Mouse (Mus musculus): ENCODE measurements around the gene Plod1. TPM values are rescaled to one million over a fixed set of nuclear protein-coding genes. Genes with fewer than 3 reads are reported as not detected.

Gene Plod1
- polyA plus RNA-seq, 1 experiment from 2014 or later = 28.2 TPM

DNA sequence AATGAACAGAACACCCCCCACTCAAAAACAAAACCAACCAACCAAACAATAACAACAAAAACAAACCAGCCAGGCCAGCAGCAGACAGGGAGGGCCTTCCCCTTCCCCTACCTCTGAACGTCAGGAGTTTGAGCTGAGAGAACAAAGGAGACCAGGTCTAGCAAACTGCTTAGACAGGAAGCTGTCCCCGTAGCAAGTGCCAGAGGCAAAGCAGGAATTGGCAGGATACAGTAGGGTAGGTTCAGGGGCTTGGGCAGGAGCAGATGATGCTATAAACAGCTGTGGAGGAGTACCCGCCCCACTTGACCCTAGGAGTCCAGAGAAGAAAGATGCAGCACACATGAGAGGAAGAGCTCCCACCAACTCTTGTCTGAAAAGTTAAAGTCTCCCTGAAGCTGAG is 2.4 kb downstream of the Plod1 start:
- Histone ChIP-seq H3K4me3 (ENCODE audit: low read depth, low read length) (no peak overlapping the region), H3K9me3 (ENCODE audit: control insufficient read depth, low read length) (no peaks in the 10 kb centered on the region), H3K4me1 (replicated peaks; ENCODE audit: control insufficient read depth, insufficient read depth, low read length) (no peaks in the 10 kb centered on the region), H3K36me3 (ENCODE audit: control insufficient read depth, insufficient read depth, low read length) (no peaks in the 10 kb centered on the region), H3K27ac (ENCODE audit: low read depth, low read length) (no peak overlapping the region), H3K27me3 (ENCODE audit: control insufficient read depth, insufficient read depth, low read length) (no peaks in the 10 kb centered on the region), H3K4me2 (replicated peaks; ENCODE audit: low read depth, low read length) (no peak overlapping the region), H3K9ac (ENCODE audit: low read depth, low read length) (no peak overlapping the region)
- 49% methylated on average over 3 of the region's 3 CpGs for WGBS
- ATAC-seq (ENCODE audit: low FRiP score) = no peak
- DNase-seq (ENCODE audit: low spot score) = no peak

DNA sequence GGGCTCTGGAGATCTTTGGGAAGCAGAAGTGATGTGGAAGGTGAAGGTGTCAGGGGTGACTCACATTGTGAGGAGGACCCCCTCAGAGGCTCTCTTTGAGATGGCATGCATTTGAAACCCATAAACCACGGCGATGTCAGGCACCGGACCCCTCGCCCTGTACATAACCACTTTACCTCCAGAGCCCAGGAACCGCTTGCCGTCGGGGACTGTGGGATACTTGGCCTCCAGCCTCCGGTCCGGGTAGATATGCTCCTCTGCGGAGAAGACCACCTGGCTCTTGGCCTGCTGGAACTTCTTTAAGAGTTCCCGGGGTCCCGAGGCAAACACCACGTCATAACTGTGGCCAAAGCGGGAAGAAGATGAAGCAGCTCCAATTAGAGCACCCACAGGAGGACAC is 5.6 kb downstream of the Plod1 start:
- ATAC-seq (ENCODE audit: low FRiP score) (no peak), DNase-seq (ENCODE audit: low spot score) (no peak)
- H3K4me1 ChIP-seq (replicated peaks; ENCODE audit: control insufficient read depth, insufficient read depth, low read length) = no peaks in the 10 kb centered on the region
- H3K27ac ChIP-seq (ENCODE audit: low read depth, low read length) = no peak overlapping the region
- no peaks in the 10 kb centered on the region for H3K27me3 ChIP-seq (ENCODE audit: control insufficient read depth, insufficient read depth, low read length)
- no peaks in the 10 kb centered on the region for H3K9me3 ChIP-seq (ENCODE audit: control insufficient read depth, low read length)
- H3K4me2 ChIP-seq (replicated peaks; ENCODE audit: low read depth, low read length) = no peak overlapping the region
- H3K4me3 ChIP-seq (ENCODE audit: low read depth, low read length) = no peak overlapping the region
- H3K9ac ChIP-seq (ENCODE audit: low read depth, low read length) = no peak overlapping the region
- H3K36me3 ChIP-seq (ENCODE audit: control insufficient read depth, insufficient read depth, low read length) = no peaks in the 10 kb centered on the region
- 97% methylated on average over 14 of the region's 14 CpGs for WGBS

DNA sequence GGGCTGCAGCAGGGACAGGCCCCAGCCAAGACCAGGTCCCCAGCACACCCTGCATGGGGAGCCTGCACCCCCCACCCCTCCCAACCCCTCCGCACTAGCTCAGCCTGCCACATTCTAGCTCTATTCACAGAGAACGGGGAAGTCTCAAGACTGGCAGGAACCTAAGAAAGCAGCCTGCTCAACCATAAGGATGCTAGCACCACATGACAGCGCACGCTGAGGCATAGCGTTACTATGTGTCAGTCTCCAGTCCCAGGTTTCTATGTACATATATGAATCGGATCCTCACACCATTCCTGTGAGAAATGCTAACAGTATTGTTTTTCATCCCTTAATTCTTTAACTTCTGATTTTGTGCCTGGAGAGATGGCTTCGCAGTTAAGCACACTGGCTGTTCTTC is 8.0 kb downstream of the Plod1 start:
- no peaks in the 10 kb centered on the region for H3K4me1 ChIP-seq (replicated peaks; ENCODE audit: control insufficient read depth, insufficient read depth, low read length)
- 65% methylated on average over 7 of the region's 7 CpGs for WGBS
- no peaks in the 10 kb centered on the region for H3K9me3 ChIP-seq (ENCODE audit: control insufficient read depth, low read length)
- no peak overlapping the region for H3K9ac ChIP-seq (ENCODE audit: low read depth, low read length)
- H3K4me3 ChIP-seq (ENCODE audit: low read depth, low read length) = no peak overlapping the region
- H3K27me3 ChIP-seq (ENCODE audit: control insufficient read depth, insufficient read depth, low read length) = no peaks in the 10 kb centered on the region
- ATAC-seq (ENCODE audit: low FRiP score) (no peak), DNase-seq (ENCODE audit: low spot score) (no peak)
- no peaks in the 10 kb centered on the region for H3K36me3 ChIP-seq (ENCODE audit: control insufficient read depth, insufficient read depth, low read length)
- H3K4me2 ChIP-seq (replicated peaks; ENCODE audit: low read depth, low read length) = no peak overlapping the region
- H3K27ac ChIP-seq (ENCODE audit: low read depth, low read length) = no peak overlapping the region

DNA sequence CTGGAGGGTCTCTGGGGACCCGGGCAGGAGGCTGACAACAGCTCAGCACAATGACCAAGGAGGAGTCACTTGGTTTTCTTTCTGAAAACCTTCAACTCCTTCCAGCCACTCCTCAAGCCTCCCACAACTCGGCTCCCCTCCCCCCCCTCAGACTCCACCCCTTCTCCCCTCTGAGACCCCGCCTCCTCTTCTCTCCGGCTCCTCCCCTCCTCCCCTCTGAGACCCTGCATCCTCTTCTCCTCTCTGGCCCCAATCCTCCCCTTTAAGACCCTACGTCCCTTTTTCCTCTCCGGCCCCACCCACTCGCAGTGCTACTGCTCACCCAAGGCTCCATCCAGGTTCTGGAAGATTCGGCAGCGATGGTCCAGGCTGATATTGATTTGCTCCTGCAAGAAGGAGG is 8.4 kb downstream of the Plod1 start:
- H3K27me3 ChIP-seq (ENCODE audit: control insufficient read depth, insufficient read depth, low read length) = no peaks in the 10 kb centered on the region
- no peak overlapping the region for H3K9ac ChIP-seq (ENCODE audit: low read depth, low read length)
- peak; percentile 35 for DNase-seq (ENCODE audit: low spot score)
- no peak overlapping the region for H3K27ac ChIP-seq (ENCODE audit: low read depth, low read length)
- H3K4me1 ChIP-seq (replicated peaks; ENCODE audit: control insufficient read depth, insufficient read depth, low read length) = no peaks in the 10 kb centered on the region
- H3K4me3 ChIP-seq (ENCODE audit: low read depth, low read length) = no peak overlapping the region
- ATAC-seq (ENCODE audit: low FRiP score) = no peak
- H3K4me2 ChIP-seq (replicated peaks; ENCODE audit: low read depth, low read length) = no peak overlapping the region
- no peaks in the 10 kb centered on the region for H3K9me3 ChIP-seq (ENCODE audit: control insufficient read depth, low read length)
- no peaks in the 10 kb centered on the region for H3K36me3 ChIP-seq (ENCODE audit: control insufficient read depth, insufficient read depth, low read length)
- 10% methylated on average over 8 of the region's 9 CpGs for WGBS

DNA sequence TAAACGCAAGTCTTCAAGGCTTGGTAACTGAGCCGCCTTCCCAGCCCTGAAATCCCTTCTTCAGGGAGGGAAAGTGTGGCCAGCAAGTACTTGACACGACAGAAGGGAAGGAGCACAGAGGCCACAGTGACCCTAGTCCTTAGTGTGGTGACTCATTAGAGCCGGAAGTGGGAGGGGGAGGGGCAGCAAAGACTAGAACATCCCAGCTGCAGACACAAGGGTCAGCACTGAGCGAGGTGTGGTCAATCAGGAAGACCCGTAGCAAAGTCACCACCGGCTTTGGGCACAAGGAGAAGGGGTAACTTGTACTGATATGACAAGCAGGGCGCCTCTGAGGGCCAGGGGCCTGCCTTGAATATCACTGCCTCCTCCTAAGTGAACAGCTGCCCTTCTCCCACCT is 8.9 kb downstream of the Plod1 start:
- Histone ChIP-seq H3K36me3 (ENCODE audit: control insufficient read depth, insufficient read depth, low read length) (no peaks in the 10 kb centered on the region), H3K27ac (ENCODE audit: low read depth, low read length) (no peak overlapping the region), H3K9me3 (ENCODE audit: control insufficient read depth, low read length) (no peaks in the 10 kb centered on the region), H3K4me3 (ENCODE audit: low read depth, low read length) (no peak overlapping the region), H3K4me2 (replicated peaks; ENCODE audit: low read depth, low read length) (no peak overlapping the region), H3K4me1 (replicated peaks; ENCODE audit: control insufficient read depth, insufficient read depth, low read length) (no peaks in the 10 kb centered on the region), H3K9ac (ENCODE audit: low read depth, low read length) (no peak overlapping the region), H3K27me3 (ENCODE audit: control insufficient read depth, insufficient read depth, low read length) (no peaks in the 10 kb centered on the region)
- ATAC-seq (ENCODE audit: low FRiP score) = no peak
- WGBS = 43% methylated on average over 8 of the region's 8 CpGs
- peak; percentile 17 for DNase-seq (ENCODE audit: low spot score)

DNA sequence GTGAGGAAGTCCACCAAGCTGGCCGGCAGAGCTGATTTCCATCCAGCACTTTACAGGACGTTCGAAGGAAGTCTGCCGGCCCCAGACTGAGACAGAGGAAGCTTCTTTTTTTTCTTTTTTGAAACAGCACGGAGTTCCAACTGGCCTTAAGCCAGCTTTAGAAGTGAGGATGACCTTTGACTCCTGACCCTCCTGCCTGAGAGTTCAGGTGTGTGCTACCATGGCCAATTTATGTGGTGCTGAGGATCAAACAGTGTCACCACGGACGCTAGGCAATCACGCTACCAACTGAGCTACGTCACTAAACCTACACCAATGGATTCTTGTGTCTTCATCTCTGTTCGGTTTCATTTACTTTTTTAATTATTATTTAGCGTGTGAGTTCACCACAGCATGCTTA is 14.2 kb downstream of the Plod1 start:
- Histone ChIP-seq H3K36me3 (ENCODE audit: control insufficient read depth, insufficient read depth, low read length) (no peaks in the 10 kb centered on the region), H3K4me2 (replicated peaks; ENCODE audit: low read depth, low read length) (no peak overlapping the region), H3K9ac (ENCODE audit: low read depth, low read length) (no peak overlapping the region), H3K9me3 (ENCODE audit: control insufficient read depth, low read length) (no peaks in the 10 kb centered on the region), H3K4me3 (ENCODE audit: low read depth, low read length) (no peak overlapping the region), H3K4me1 (replicated peaks; ENCODE audit: control insufficient read depth, insufficient read depth, low read length) (no peaks in the 10 kb centered on the region), H3K27ac (ENCODE audit: low read depth, low read length) (no peak overlapping the region), H3K27me3 (ENCODE audit: control insufficient read depth, insufficient read depth, low read length) (no peaks in the 10 kb centered on the region)
- DNase-seq (ENCODE audit: low spot score) (no peak), ATAC-seq (ENCODE audit: low FRiP score) (no peak)
- 85% methylated on average over 11 of the region's 11 CpGs for WGBS

DNA sequence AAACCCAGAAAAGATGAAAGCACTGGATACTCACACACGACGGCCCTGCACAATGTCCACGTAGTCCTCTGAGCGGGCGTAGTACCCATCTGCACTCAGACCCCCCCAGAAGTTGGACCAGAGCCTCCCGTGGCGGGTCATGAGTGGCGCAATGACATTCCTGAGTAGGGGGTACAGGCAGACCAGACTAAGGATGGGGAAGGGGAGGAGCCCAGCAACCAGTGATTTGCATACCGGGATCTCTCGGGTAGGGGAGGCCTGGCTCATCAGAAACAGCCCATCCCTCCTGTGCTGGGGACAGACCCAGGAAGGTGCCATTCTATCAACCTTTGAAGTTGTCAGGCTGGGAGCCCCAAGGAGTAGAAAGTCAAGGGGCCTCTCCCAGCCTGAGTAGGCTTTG is 15.6 kb downstream of the Plod1 start:
- Histone ChIP-seq H3K4me3 (ENCODE audit: low read depth, low read length) (no peak overlapping the region), H3K27ac (ENCODE audit: low read depth, low read length) (no peak overlapping the region), H3K4me2 (replicated peaks; ENCODE audit: low read depth, low read length) (no peak overlapping the region), H3K9ac (ENCODE audit: low read depth, low read length) (no peak overlapping the region), H3K4me1 (replicated peaks; ENCODE audit: control insufficient read depth, insufficient read depth, low read length) (no peaks in the 10 kb centered on the region), H3K36me3 (ENCODE audit: control insufficient read depth, insufficient read depth, low read length) (no peaks in the 10 kb centered on the region), H3K9me3 (ENCODE audit: control insufficient read depth, low read length) (no peaks in the 10 kb centered on the region), H3K27me3 (ENCODE audit: control insufficient read depth, insufficient read depth, low read length) (no peaks in the 10 kb centered on the region)
- ATAC-seq (ENCODE audit: low FRiP score) (peak; percentile 30; the same call in 1 of the 2 replicates), DNase-seq (ENCODE audit: low spot score) (no peak)
- 36% methylated on average over 10 of the region's 10 CpGs for WGBS

DNA sequence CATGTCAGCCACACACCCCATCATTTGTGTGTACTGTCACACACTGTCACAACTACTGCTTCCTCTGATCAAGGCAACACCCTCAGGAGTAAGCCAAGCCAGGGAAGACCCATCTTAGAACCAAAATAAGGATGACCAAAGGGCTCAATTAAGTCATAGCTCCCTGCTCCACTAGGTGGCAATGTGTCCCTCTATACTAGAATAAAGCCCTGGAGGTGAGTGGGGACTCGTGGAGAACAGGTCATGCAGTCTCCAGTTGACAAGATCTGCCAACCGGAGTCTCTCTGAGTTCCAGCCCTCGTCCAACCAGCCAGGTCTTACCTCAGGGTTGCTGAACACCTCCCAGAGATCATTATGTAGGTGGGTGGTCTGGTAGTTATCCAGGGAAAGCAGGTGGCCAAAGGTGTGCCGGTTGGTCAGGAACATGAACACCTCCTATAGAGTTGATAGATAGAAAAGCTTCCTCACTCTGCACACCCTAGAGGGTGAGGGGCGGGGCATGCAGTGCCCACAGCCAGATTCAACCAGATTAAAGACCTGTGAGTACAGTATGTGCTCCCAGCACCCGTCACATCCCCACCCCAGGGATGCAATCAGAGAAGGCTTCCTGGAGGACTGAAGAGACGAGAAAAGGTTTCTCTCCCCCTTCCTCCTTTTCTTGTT is 18.0 kb downstream of the Plod1 start:
- Histone ChIP-seq H3K27ac (ENCODE audit: low read depth, low read length) (no peak overlapping the region), H3K27me3 (ENCODE audit: control insufficient read depth, insufficient read depth, low read length) (no peaks in the 10 kb centered on the region), H3K9ac (ENCODE audit: low read depth, low read length) (no peak overlapping the region), H3K4me2 (replicated peaks; ENCODE audit: low read depth, low read length) (no peak overlapping the region), H3K36me3 (ENCODE audit: control insufficient read depth, insufficient read depth, low read length) (no peaks in the 10 kb centered on the region), H3K4me3 (ENCODE audit: low read depth, low read length) (no peak overlapping the region), H3K4me1 (replicated peaks; ENCODE audit: control insufficient read depth, insufficient read depth, low read length) (no peaks in the 10 kb centered on the region), H3K9me3 (ENCODE audit: control insufficient read depth, low read length) (no peaks in the 10 kb centered on the region)
- 61% methylated on average over 7 of the region's 7 CpGs for whole genome bisulfite sequencing
- ATAC-seq (ENCODE audit: low FRiP score) = peak; percentile 28
- DNase-seq (ENCODE audit: low spot score) = peak; percentile 55

DNA sequence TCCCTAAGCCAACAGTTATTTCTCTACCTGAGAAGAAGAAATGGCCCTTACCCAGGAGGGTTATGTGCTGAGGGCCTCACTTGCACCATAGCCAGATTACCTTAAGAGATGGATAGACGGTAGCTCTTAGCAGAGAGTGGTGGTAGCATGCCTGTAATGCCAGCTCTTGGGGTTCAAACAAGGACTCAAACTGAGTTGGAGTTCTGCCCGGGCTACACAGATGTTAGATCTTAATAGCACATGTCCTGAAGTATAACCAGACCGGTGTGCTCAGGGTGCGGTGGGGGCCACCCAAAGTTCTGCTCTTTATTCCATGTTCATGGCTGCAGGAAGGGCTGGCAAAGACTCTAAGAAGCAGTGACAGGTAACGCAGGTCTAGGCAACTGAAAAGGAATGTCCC is 27.1 kb downstream of the Plod1 start:
- 91% methylated on average over 5 of the region's 5 CpGs for WGBS
- H3K9ac ChIP-seq (ENCODE audit: low read depth, low read length) = no peak overlapping the region
- H3K27me3 ChIP-seq (ENCODE audit: control insufficient read depth, insufficient read depth, low read length) = no peaks in the 10 kb centered on the region
- no peaks in the 10 kb centered on the region for H3K4me1 ChIP-seq (replicated peaks; ENCODE audit: control insufficient read depth, insufficient read depth, low read length)
- ATAC-seq (ENCODE audit: low FRiP score) (no peak), DNase-seq (ENCODE audit: low spot score) (no peak)
- no peaks in the 10 kb centered on the region for H3K9me3 ChIP-seq (ENCODE audit: control insufficient read depth, low read length)
- no peak overlapping the region for H3K27ac ChIP-seq (ENCODE audit: low read depth, low read length)
- H3K4me3 ChIP-seq (ENCODE audit: low read depth, low read length) = no peak overlapping the region
- no peaks in the 10 kb centered on the region for H3K36me3 ChIP-seq (ENCODE audit: control insufficient read depth, insufficient read depth, low read length)
- H3K4me2 ChIP-seq (replicated peaks; ENCODE audit: low read depth, low read length) = no peak overlapping the region

Measured in hindbrain, embryonic 11.5 days (tissue).